Mouse (Mus musculus) kidney, postnatal 25 days (tissue): ENCODE results near the gene Cox6b2.

Experiments
- DNase-seq, 2 experiments: peaks; one replicate each; pipeline ENCODE4 v3.0.0; 2021; ENCODE audit warnings: mixed read lengths in 2 of 2

The Cox6b2 gene

DNA sequence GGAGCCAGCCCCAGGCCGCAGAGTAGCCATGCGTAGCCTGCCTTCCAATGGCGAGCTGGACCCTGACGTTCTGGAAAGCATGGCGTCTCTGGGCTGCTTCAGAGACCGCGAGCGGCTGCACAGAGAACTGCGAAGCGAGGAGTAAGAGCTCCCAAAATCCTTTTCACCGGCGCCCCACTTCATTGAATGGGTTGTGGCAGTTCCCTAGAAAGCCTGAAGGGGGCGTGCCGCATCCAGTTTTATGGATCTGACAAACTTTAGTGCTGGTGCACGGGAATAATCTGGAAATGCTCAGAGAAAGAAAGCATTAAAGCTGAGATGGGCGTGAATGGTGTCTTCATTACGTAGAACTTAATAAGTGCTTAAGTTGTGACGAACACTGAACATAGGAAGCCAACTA lies 47.8 kb downstream of the Cox6b2 start:
- peak; percentile 49 to 61 for DNase-seq

DNA sequence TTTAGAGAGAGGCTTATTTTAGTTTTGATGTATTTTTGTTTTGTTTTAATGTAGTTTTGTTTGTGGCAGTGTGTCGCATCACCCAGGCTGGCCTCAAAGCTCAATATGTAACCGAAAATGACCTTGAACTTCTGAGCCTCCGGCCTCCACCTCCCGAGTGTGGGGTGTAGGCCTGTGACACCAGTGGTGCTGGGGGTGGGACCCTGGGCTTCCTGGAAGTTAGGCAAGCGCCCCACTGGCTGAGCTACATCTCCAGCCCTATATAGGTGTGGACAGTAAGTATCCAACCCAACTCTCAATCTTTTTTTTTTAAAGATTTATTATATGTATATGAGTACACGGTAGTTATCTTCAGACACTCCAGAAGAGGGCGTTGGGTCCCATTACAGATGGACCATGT lies 49.7 kb downstream of the Cox6b2 start:
- DNase-seq = no peak

DNA sequence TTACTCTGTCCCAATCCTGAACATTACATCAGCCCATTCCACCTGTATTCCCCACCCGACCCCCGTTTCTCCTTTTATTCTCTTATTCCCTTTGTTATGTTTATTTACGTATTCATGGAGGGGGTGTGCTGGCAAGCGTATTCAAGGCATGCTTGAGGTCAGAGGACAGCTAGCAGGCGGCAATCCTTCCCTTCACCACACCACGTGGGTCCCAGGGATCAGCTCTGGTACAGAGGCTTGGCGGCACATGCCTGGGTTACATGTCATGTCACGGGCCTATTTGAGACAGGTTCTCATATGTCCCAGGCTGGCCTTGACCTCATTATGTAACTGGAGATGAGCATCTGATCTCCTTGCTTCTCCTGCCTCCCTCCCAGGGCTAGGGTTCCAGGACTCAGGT lies 50.6 kb downstream of the Cox6b2 start:
- DNase-seq = no peak
